Mouse (Mus musculus): ENCODE data around the gene Dnmt3l.

- TF ChIP-seq POLR2A (IDR thresholded peaks at IDR 0.05; ENCODE audit: borderline replicate concordance, insufficient read depth, low read length) (no peak), CTCF (IDR thresholded peaks at IDR 0.05; ENCODE audit: borderline replicate concordance, insufficient read depth, low read depth, low read length) (no peak)
These were observed 4.6 kb downstream of the Dnmt3l start for GRCm38 (mm10) chr10:78046388-78046787.
